ENCODE assay signal across 8 mouse cellular contexts in genomic region chr4:120813762-120814161, GRCm38 (mm10). TPM values are rescaled to one million over a fixed set of nuclear protein-coding genes. Genes with fewer than 3 reads are reported as not detected.
DNase-seq lines count a peak whose midpoint lies in the region; ATAC-seq and TF ChIP-seq lines count a peak whose summit lies in the region.

No protein-coding gene starts in this region.

- no peak for ATAC-seq in liver, embryonic 13.5 days (ENCODE audit: low read depth)
- no peak for ATAC-seq in stomach, postnatal 0 days (ENCODE audit: low FRiP score, low TSS enrichment)

- peak overlapping the region; percentile 68; the same call in 1 of the 2 replicates for H3K9ac ChIP-seq in liver, embryonic 13.5 days
- no peak overlapping the region for H3K9ac ChIP-seq in stomach, postnatal 0 days (ENCODE audit: low read length)

- H3K4me2 ChIP-seq in liver, embryonic 13.5 days, result peak overlapping the region; percentile 73
- peak overlapping the region; percentile 58 for H3K4me2 ChIP-seq in stomach, postnatal 0 days (replicated peaks; ENCODE audit: low read depth)

- no peak for DNase-seq in cerebellum, adult 2 months
- DNase-seq in cerebellum, adult 11-12 months, result no peak
- peak; percentile 50 for DNase-seq in lung, postnatal 25 days (ENCODE audit: low spot score)
- no peak for DNase-seq in lung, postnatal 4 days
- DNase-seq in liver, embryonic 13.5 days, result no peak
- no peak for DNase-seq in stomach, postnatal 0 days (ENCODE audit: low spot score)
- DNase-seq in T-cell, adult 2 months (ENCODE audit: low spot score), result no peak
- DNase-seq in urinary bladder, adult 18-20 months (ENCODE audit: low spot score in 2 of 2), result no peak

- 3% methylated on average over 1 of the region's 1 CpGs for WGBS in cerebellum, adult 2 months
- WGBS in liver, embryonic 13.5 days (ENCODE audit: insufficient replicate concordance), result 65% methylated on average over 1 of the region's 1 CpGs
- WGBS in stomach, postnatal 0 days, result 9% methylated on average over 1 of the region's 1 CpGs

- H3K27ac ChIP-seq in cerebellum, adult 2 months (ENCODE audit: insufficient read depth, low read length), result no peak overlapping the region
- H3K27ac ChIP-seq in liver, embryonic 13.5 days, result peak overlapping the region; percentile 44; the same call in 1 of the 2 replicates
- peak overlapping the region; percentile 69 for H3K27ac ChIP-seq in stomach, postnatal 0 days (replicated peaks)

- peaks cover 4% of the 10 kb centered on the region; the same call in 1 of the 2 replicates for H3K4me1 ChIP-seq in cerebellum, adult 2 months (ENCODE audit: control insufficient read depth, insufficient read depth, low read length)
- H3K4me1 ChIP-seq in liver, embryonic 13.5 days (replicated peaks), result peaks cover 54% of the 10 kb centered on the region
- peaks cover 3% of the 10 kb centered on the region for H3K4me1 ChIP-seq in stomach, postnatal 0 days (replicated peaks; ENCODE audit: control insufficient read depth, insufficient read depth)

- H3K36me3 ChIP-seq in liver, embryonic 13.5 days, result no peaks in the 10 kb centered on the region
- no peaks in the 10 kb centered on the region for H3K36me3 ChIP-seq in stomach, postnatal 0 days (ENCODE audit: control insufficient read depth, insufficient read depth, low read length)

- TF ChIP-seq EP300 in stomach, postnatal 0 days (optimal IDR thresholded peaks at IDR 0.05), result no peak

- TF ChIP-seq CTCF in cerebellum, adult 2 months (IDR thresholded peaks at IDR 0.05; ENCODE audit: borderline replicate concordance, insufficient read depth, low read depth, low read length), result no peak
- no peak for TF ChIP-seq CTCF in stomach, postnatal 0 days (IDR thresholded peaks at IDR 0.05; ENCODE audit: low read depth)

- H3K27me3 ChIP-seq in cerebellum, adult 2 months (ENCODE audit: control insufficient read depth, insufficient read depth, low read length), result no peaks in the 10 kb centered on the region
- H3K27me3 ChIP-seq in liver, embryonic 13.5 days, result no peaks in the 10 kb centered on the region
- H3K27me3 ChIP-seq in stomach, postnatal 0 days (ENCODE audit: control insufficient read depth, insufficient read depth, low read length), result no peaks in the 10 kb centered on the region

- peak overlapping the region; percentile 72 for H3K4me3 ChIP-seq in cerebellum, adult 2 months (replicated peaks; ENCODE audit: insufficient read depth, low read depth, low read length)
- peak overlapping the region; percentile 60; the same call in 1 of the 2 replicates for H3K4me3 ChIP-seq in liver, embryonic 13.5 days (replicated peaks)
- H3K4me3 ChIP-seq in stomach, postnatal 0 days (ENCODE audit: low read depth, low read length), result peak overlapping the region; percentile 40; the same call in 1 of the 2 replicates

- no peak for TF ChIP-seq POLR2A in cerebellum, adult 2 months (IDR thresholded peaks at IDR 0.05; ENCODE audit: borderline replicate concordance, insufficient read depth, low read length)

- no peaks in the 10 kb centered on the region for H3K9me3 ChIP-seq in liver, embryonic 13.5 days (replicated peaks)
- H3K9me3 ChIP-seq in stomach, postnatal 0 days (ENCODE audit: control insufficient read depth, low read length), result no peaks in the 10 kb centered on the region

RNA-seq across cellular contexts. Expression of gene Nfyc, which starts 17.6 kb away (rescaled TPM):
- polyA plus RNA-seq in cerebellum, adult 2 months (2012; rRNA removed), result 150 and 172 TPM in 2 replicates
- 54.1 and 60.4 TPM in 2 replicates for polyA plus RNA-seq in liver, embryonic 13.5 days (2015; fragmentation: Nextera tagmentation; extraction: Ambion mirVana)
- polyA plus RNA-seq in stomach, postnatal 0 days (2015; fragmentation: Nextera tagmentation; extraction: Ambion mirVana), result 44.8 and 47.6 TPM in 2 replicates

RNA-seq across cellular contexts. Expression of gene Rims3, which starts 40.9 kb away (rescaled TPM):
- 104 and 118 TPM in 2 replicates for polyA plus RNA-seq in cerebellum, adult 2 months (2012; rRNA removed)
- polyA plus RNA-seq in liver, embryonic 13.5 days (2015; fragmentation: Nextera tagmentation; extraction: Ambion mirVana), result 0.16 and 0.19 TPM in 2 replicates
- 0.70 and 0.92 TPM in 2 replicates for polyA plus RNA-seq in stomach, postnatal 0 days (2015; fragmentation: Nextera tagmentation; extraction: Ambion mirVana)

Comparison
In these comparisons a context has a peak if more than half of its experiments do, and no peak if none do; other contexts are left out.
1. RNA of gene Rims3, which starts 40.9 kb away (polyA plus RNA-seq): 104 to 118 TPM in cerebellum, adult 2 months; 0.70 to 0.92 TPM in stomach, postnatal 0 days and 0.16 to 0.19 TPM in liver, embryonic 13.5 days; every median in the first group is over 10 times any median in the second.
2. Peak in every context shown above with its lines, with median percentiles within 50 percentile points of each other: H3K4me3 ChIP-seq.